Mouse (Mus musculus): ENCODE measurements at regions not wholly inside any gene's neighbourhood (a gene's known extent, or its start where the extent isn't known, plus 50 kb on each side); places are given as distances from the start of the nearest gene placed in this dataset.

DNA sequence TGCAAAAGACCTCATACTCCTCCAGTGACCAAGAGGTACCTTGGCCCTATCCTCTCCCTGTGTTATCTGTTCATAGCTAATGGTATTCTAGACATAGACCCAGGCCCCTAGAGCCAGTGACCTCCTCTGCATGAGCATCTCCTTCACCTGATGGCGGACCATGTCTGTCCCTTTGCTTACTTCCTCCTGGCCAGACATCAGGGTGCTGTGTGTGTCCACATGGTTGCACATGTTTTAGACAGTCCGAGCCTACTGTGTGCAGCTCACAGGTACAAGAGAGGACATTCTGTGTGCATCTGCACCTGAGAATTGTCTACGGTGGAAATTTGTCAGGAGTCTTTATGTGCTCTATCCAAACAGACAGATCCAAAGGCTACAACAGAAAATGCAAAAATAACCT, 79.8 kb downstream of the Tex35 start:
- 87% methylated on average over 3 of the region's 3 CpGs for WGBS
- Histone ChIP-seq H3K4me2 (replicated peaks; ENCODE audit: low read depth) (no peak overlapping the region), H3K4me3 (ENCODE audit: low read depth, low read length) (no peak overlapping the region), H3K9ac (ENCODE audit: low read length) (no peak overlapping the region), H3K27ac (replicated peaks) (no peak overlapping the region), H3K27me3 (ENCODE audit: control insufficient read depth, insufficient read depth, low read length) (no peaks in the 10 kb centered on the region), H3K36me3 (ENCODE audit: control insufficient read depth, insufficient read depth, low read length) (no peaks in the 10 kb centered on the region), H3K9me3 (ENCODE audit: control insufficient read depth, low read length) (no peaks in the 10 kb centered on the region), H3K4me1 (replicated peaks; ENCODE audit: control insufficient read depth, insufficient read depth) (no peaks in the 10 kb centered on the region)
- ATAC-seq (ENCODE audit: low FRiP score, low TSS enrichment) (no peak), DNase-seq (ENCODE audit: low spot score) (no peak)
- TF ChIP-seq EP300 (optimal IDR thresholded peaks at IDR 0.05) (no peak), CTCF (IDR thresholded peaks at IDR 0.05; ENCODE audit: low read depth) (no peak)

GRCm38 (mm10) chr1:157027681-157028080, 80.8 kb downstream of the Tex35 start:
- H3K36me3 ChIP-seq (ENCODE audit: control insufficient read depth, insufficient read depth, low read length) = no peaks in the 10 kb centered on the region
- ATAC-seq (ENCODE audit: low FRiP score, low TSS enrichment) = no peak
- no peaks in the 10 kb centered on the region for H3K9me3 ChIP-seq (ENCODE audit: control insufficient read depth, low read length)

DNA sequence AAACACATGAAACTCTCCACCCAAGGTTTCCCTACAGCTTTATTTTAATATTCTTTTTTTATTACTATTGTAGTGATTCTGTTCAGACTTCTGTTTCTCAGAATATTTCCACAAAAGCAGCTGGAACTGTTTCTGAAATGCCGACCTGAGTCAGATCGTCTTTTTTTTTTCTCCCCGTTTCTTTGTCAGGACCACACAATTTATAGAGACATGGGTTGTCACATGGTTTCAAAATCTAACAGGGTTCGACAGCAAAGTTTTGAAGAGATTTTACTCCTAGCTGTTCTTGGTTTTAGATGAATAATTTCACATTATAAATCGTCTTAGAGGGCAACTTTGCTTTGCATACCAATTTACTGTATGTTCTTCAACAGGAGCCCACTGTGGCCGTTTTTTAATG, 84.0 kb upstream of the Ralgps2 start:
- ATAC-seq (ENCODE audit: low FRiP score, low TSS enrichment) (no peak), DNase-seq (ENCODE audit: low spot score) (no peak)
- Histone ChIP-seq H3K4me3 (ENCODE audit: low read depth, low read length) (no peak overlapping the region), H3K4me2 (replicated peaks; ENCODE audit: low read depth) (no peak overlapping the region), H3K4me1 (replicated peaks; ENCODE audit: control insufficient read depth, insufficient read depth) (no peaks in the 10 kb centered on the region), H3K9ac (ENCODE audit: low read length) (no peak overlapping the region), H3K9me3 (ENCODE audit: control insufficient read depth, low read length) (no peaks in the 10 kb centered on the region), H3K27me3 (ENCODE audit: control insufficient read depth, insufficient read depth, low read length) (no peaks in the 10 kb centered on the region), H3K27ac (replicated peaks) (no peak overlapping the region), H3K36me3 (ENCODE audit: control insufficient read depth, insufficient read depth, low read length) (no peaks in the 10 kb centered on the region)
- TF ChIP-seq CTCF (IDR thresholded peaks at IDR 0.05; ENCODE audit: low read depth) (no peak), EP300 (optimal IDR thresholded peaks at IDR 0.05) (no peak)
- 59% methylated on average over 6 of the region's 6 CpGs for WGBS

More at GRCm38 (mm10) chr1:157027681-157028080, 80.8 kb downstream of the Tex35 start:
- TF ChIP-seq CTCF (IDR thresholded peaks at IDR 0.05; ENCODE audit: low read depth) (no peak), EP300 (optimal IDR thresholded peaks at IDR 0.05) (no peak)
- no peak overlapping the region for H3K27ac ChIP-seq (replicated peaks)
- no peak for DNase-seq (ENCODE audit: low spot score)
- H3K9ac ChIP-seq (ENCODE audit: low read length) = no peak overlapping the region
- H3K4me2 ChIP-seq (replicated peaks; ENCODE audit: low read depth) = no peak overlapping the region
- H3K4me3 ChIP-seq (ENCODE audit: low read depth, low read length) = no peak overlapping the region
- no peaks in the 10 kb centered on the region for H3K27me3 ChIP-seq (ENCODE audit: control insufficient read depth, insufficient read depth, low read length)
- 93% methylated on average over 7 of the region's 7 CpGs for WGBS
- no peaks in the 10 kb centered on the region for H3K4me1 ChIP-seq (replicated peaks; ENCODE audit: control insufficient read depth, insufficient read depth)

- TF ChIP-seq CTCF (IDR thresholded peaks at IDR 0.05; ENCODE audit: low read depth) (no peak), EP300 (optimal IDR thresholded peaks at IDR 0.05) (no peak)
- ATAC-seq (ENCODE audit: low FRiP score, low TSS enrichment) (no peak), DNase-seq (ENCODE audit: low spot score) (no peak)
- Histone ChIP-seq H3K4me2 (replicated peaks; ENCODE audit: low read depth) (no peak overlapping the region), H3K27me3 (ENCODE audit: control insufficient read depth, insufficient read depth, low read length) (no peaks in the 10 kb centered on the region), H3K36me3 (ENCODE audit: control insufficient read depth, insufficient read depth, low read length) (no peaks in the 10 kb centered on the region), H3K4me1 (replicated peaks; ENCODE audit: control insufficient read depth, insufficient read depth) (no peaks in the 10 kb centered on the region), H3K27ac (replicated peaks) (no peak overlapping the region), H3K9me3 (ENCODE audit: control insufficient read depth, low read length) (no peaks in the 10 kb centered on the region), H3K4me3 (ENCODE audit: low read depth, low read length) (no peak overlapping the region), H3K9ac (ENCODE audit: low read length) (no peak overlapping the region)
- WGBS = 78% methylated on average over 12 of the region's 12 CpGs
Observed at GRCm38 (mm10) chr1:157022456-157023435, 83.3 kb upstream of the Ralgps2 start.

GRCm38 (mm10) chr1:157019892-157020291, 80.5 kb upstream of the Ralgps2 start:
- H3K36me3 ChIP-seq (ENCODE audit: control insufficient read depth, insufficient read depth, low read length) = no peaks in the 10 kb centered on the region
- no peak for ATAC-seq (ENCODE audit: low FRiP score, low TSS enrichment)
- TF ChIP-seq EP300 (optimal IDR thresholded peaks at IDR 0.05) (no peak), CTCF (IDR thresholded peaks at IDR 0.05; ENCODE audit: low read depth) (no peak)
- H3K9me3 ChIP-seq (ENCODE audit: control insufficient read depth, low read length) = no peaks in the 10 kb centered on the region
- no peak overlapping the region for H3K27ac ChIP-seq (replicated peaks)
- no peaks in the 10 kb centered on the region for H3K27me3 ChIP-seq (ENCODE audit: control insufficient read depth, insufficient read depth, low read length)
- 52% methylated on average over 7 of the region's 7 CpGs for whole genome bisulfite sequencing
- no peak overlapping the region for H3K4me2 ChIP-seq (replicated peaks; ENCODE audit: low read depth)
- H3K4me3 ChIP-seq (ENCODE audit: low read depth, low read length) = no peak overlapping the region
- H3K4me1 ChIP-seq (replicated peaks; ENCODE audit: control insufficient read depth, insufficient read depth) = no peaks in the 10 kb centered on the region
- H3K9ac ChIP-seq (ENCODE audit: low read length) = no peak overlapping the region
- DNase-seq (ENCODE audit: low spot score) = peak; percentile 7

DNA sequence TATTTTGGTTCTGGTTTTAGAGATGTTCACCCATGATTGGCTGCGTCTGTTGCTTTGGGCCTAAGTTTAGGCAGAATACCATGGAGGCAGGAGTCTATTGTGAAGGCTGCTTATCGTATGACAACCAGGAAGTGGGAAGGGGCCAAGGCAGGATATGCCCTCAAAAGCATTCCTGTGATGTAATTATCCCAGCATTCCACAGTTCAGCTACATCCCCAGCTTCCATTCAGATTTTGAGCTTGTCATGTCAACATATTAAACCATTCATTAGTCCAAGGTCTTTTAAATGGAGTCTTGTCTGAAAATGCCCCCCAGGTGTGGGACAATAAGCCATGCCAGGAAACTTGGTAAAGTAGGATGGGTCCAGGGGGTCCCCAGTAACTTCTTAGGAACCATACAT, 79.3 kb upstream of the Ralgps2 start:
- H3K27me3 ChIP-seq (ENCODE audit: control insufficient read depth, insufficient read depth, low read length) = no peaks in the 10 kb centered on the region
- H3K9ac ChIP-seq (ENCODE audit: low read length) = no peak overlapping the region
- WGBS = 94% methylated on average over 2 of the region's 2 CpGs
- H3K36me3 ChIP-seq (ENCODE audit: control insufficient read depth, insufficient read depth, low read length) = no peaks in the 10 kb centered on the region
- no peak overlapping the region for H3K27ac ChIP-seq (replicated peaks)
- H3K9me3 ChIP-seq (ENCODE audit: control insufficient read depth, low read length) = no peaks in the 10 kb centered on the region
- DNase-seq (ENCODE audit: low spot score) (peak; percentile 4), ATAC-seq (ENCODE audit: low FRiP score, low TSS enrichment) (no peak)
- H3K4me1 ChIP-seq (replicated peaks; ENCODE audit: control insufficient read depth, insufficient read depth) = no peaks in the 10 kb centered on the region
- H3K4me3 ChIP-seq (ENCODE audit: low read depth, low read length) = no peak overlapping the region
- no peak for TF ChIP-seq EP300 (optimal IDR thresholded peaks at IDR 0.05)
- TF ChIP-seq CTCF (IDR thresholded peaks at IDR 0.05; ENCODE audit: low read depth) = no peak
- no peak overlapping the region for H3K4me2 ChIP-seq (replicated peaks; ENCODE audit: low read depth)

Measured in stomach, postnatal 0 days (tissue).